Mouse (Mus musculus) telencephalon, adult 2 months (tissue): ENCODE data around the gene Foxp1.

Experiments used
- DNase-seq: peaks from one replicate; pipeline ENCODE4 v3.0.0-alpha.2; 2011; ENCODE audit warnings: low read depth, low spot score

Gene Foxp1

GRCm38 (mm10) chr6:98955706-98956105 is 566.8 kb downstream of the Foxp1 start:
- DNase-seq = no peak

GRCm38 (mm10) chr6:98954439-98954838 is 568.1 kb downstream of the Foxp1 start:
- DNase-seq = no peak

- no peak for DNase-seq
These were observed 572.8 kb downstream of the Foxp1 start for GRCm38 (mm10) chr6:98949703-98950191.

GRCm38 (mm10) chr6:98949286-98949685 is 573.2 kb downstream of the Foxp1 start:
- no peak for DNase-seq

GRCm38 (mm10) chr6:98948153-98949141 is 574.1 kb downstream of the Foxp1 start:
- DNase-seq = no peak

GRCm38 (mm10) chr6:98947486-98948152 is 574.9 kb downstream of the Foxp1 start:
- DNase-seq = no peak

GRCm38 (mm10) chr6:98946731-98947130 is 575.8 kb downstream of the Foxp1 start:
- no peak for DNase-seq

- no peak for DNase-seq
These were observed 576.8 kb downstream of the Foxp1 start for GRCm38 (mm10) chr6:98945496-98946412.

GRCm38 (mm10) chr6:98938348-98938747 is 584.2 kb downstream of the Foxp1 start:
- DNase-seq = no peak

- DNase-seq = no peak
These were observed 585.0 kb downstream of the Foxp1 start for GRCm38 (mm10) chr6:98937513-98937912.

GRCm38 (mm10) chr6:98936377-98936776 is 586.1 kb downstream of the Foxp1 start:
- no peak for DNase-seq

- no peak for DNase-seq
These were observed 587.4 kb downstream of the Foxp1 start for GRCm38 (mm10) chr6:98935169-98935568.

GRCm38 (mm10) chr6:98934381-98934780 is 588.1 kb downstream of the Foxp1 start:
- DNase-seq = no peak

GRCm38 (mm10) chr6:98933135-98933724 is 589.3 kb downstream of the Foxp1 start:
- no peak for DNase-seq

- DNase-seq = no peak
These were observed 590.5 kb downstream of the Foxp1 start for GRCm38 (mm10) chr6:98931881-98932540.

- no peak for DNase-seq
These were observed 591.7 kb downstream of the Foxp1 start for GRCm38 (mm10) chr6:98930652-98931300.

- DNase-seq = no peak
These were observed 594.2 kb downstream of the Foxp1 start for GRCm38 (mm10) chr6:98928365-98928764.

GRCm38 (mm10) chr6:98901259-98901658 is 621.3 kb downstream of the Foxp1 start:
- DNase-seq = no peak

- DNase-seq = no peak
These were observed 644.3 kb downstream of the Foxp1 start for GRCm38 (mm10) chr6:98878208-98878607.

- no peak for DNase-seq
These were observed 646.1 kb downstream of the Foxp1 start for GRCm38 (mm10) chr6:98876401-98876800.
